Mouse (Mus musculus): ENCODE measurements around the gene Arhgap17.

- no peak for TF ChIP-seq CTCF (IDR thresholded peaks at IDR 0.05; ENCODE audit: control insufficient read depth, insufficient read depth, low read length)
- no peak for TF ChIP-seq POLR2A (IDR thresholded peaks at IDR 0.05; ENCODE audit: borderline replicate concordance, control insufficient read depth, low read depth, low read length)
Measured at GRCm38 (mm10) chr7:123346631-123347290, 23.0 kb downstream of the Arhgap17 start.
